Mouse (Mus musculus) E14TG2a.4 (cell line): ENCODE measurements around the gene Tas2r135.

Experiments
- CTCF ChIP-seq: conservative IDR thresholded peaks from 2 replicates; pipeline ENCODE4 v1.5.1; 2014; ENCODE audit warnings: low read length
- NANOG ChIP-seq: IDR thresholded peaks from 2 replicates; pipeline ENCODE4 v1.6.1; 2014; ENCODE audit warnings: borderline replicate concordance, low read length, mixed read lengths
- POU5F1 ChIP-seq: IDR thresholded peaks from 2 replicates; pipeline ENCODE4 v1.6.1; 2014; ENCODE audit warnings: low read length, borderline replicate concordance

DNA sequence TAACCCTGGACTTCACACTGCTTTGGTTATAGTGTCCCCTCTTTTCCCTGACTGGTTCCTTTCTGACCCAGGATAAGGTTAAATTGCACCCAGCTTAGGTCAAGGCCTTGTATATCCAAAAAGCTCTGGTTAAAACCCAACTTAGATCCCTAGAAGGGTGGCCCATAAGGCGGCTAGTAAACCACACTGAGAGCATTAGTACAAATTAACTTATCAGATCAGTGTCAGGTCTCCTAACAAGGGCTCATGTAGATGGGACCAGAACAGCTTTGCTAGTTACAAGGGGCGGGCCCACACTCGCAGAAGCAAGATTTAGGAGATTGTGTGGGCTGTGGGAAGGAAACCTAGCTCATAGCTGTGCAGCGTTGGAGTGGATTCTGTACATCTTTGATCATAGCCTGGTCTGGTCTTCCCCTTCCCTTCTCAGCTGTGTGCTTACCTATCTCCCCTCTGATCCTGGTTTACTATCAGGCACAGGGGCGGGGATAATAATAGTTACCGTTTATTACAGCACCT lies 28.7 kb upstream of the Tas2r135 start:
- TF ChIP-seq CTCF (no peak), NANOG (no peak), POU5F1 (no peak)
